Mouse (Mus musculus): ENCODE measurements around the gene Patl2.

- TF ChIP-seq CTCF (IDR thresholded peaks at IDR 0.05; ENCODE audit: extremely low read depth, insufficient read length, insufficient replicate concordance, low read depth, low read length) (no peak), POLR2A (IDR thresholded peaks at IDR 0.05; ENCODE audit: low read depth, low read length) (no peak)
Measured at GRCm38 (mm10) chr2:122125680-122126572, 60.1 kb downstream of the Patl2 start.

Data from small intestine, adult 2 months (tissue).